Mouse (Mus musculus) spleen, adult 12 weeks (tissue): ENCODE results near the gene Upf2.
"Not testable (repeated sequence)": the region's sequence is repeated elsewhere in the genome, so short reads cannot be mapped to it uniquely, and the experiment has no call there.

Experiments
- DNase-seq: peaks from one replicate; pipeline ENCODE4 v3.0.0; 2022; ENCODE audit warnings: low spot score

Upf2 gene

GRCm38 (mm10) chr2:6071598-6072440 lies 120.5 kb downstream of the Upf2 start:
- no peak for DNase-seq

DNA sequence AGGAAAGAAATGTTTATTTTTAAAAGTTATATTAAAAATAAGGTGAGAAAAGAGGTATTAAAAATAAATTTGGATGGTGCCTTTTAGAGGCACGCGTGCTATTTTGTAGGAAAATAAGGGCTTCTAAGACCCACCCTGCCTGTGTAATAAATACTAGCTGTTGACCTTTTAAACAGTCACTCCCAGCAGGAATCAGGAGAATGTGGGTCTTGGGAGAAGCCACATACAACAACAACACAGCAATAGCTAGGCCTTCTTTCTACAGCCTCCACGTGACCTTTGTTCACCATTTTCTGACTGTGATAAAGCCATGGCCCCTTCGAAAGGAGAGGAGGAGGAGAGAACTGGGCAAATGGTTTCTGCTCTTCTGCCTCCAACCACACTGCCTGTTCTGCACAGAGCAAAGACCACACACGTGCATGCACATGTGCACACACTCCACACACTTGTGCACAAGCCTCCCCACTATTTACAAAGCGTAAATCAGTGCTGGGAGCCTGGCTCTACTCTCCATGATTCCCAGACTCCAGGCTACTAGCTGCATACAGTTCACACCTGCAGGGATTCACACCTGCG lies 121.5 kb downstream of the Upf2 start:
- no peak for DNase-seq

- DNase-seq = no peak
These were observed 123.7 kb downstream of the Upf2 start for GRCm38 (mm10) chr2:6074891-6075529.

DNA sequence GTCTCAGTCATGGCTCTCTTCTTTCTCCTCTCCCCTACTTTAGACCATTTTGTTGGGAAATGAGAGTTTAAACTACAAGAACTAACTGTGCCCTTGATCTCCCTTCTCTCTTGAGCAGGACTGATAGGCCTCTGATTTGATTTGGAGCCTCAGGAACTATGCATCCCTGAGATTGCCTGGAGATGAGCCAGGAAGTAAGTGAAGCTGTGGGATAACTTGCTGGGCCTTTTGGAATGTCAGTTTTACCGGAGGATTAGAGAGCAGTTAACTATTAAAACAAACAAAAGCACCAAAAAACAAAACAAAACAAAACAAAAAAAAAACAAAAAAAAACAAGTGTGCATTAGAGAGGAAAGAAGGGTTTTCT lies 124.2 kb downstream of the Upf2 start:
- DNase-seq = no peak

DNA sequence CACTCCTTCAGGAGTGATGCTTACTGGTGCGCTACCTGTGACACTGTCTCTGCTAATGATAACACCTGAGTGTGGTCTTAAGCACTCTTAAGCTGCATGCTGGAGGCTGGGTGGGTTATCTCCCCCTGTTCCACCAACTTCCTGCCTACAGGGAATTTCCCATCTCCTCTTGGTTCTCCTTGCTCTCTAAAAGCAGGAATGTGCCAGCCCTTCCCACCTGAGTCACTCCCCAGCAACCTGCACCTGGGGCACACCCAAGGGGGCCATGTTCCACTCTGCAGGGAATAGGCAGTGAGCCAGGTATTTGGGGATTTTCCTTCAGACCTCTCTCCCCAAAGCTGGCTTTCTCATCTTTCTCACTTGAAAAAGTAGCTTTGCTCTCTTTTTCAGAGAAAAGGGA lies 128.8 kb downstream of the Upf2 start:
- no peak for DNase-seq

GRCm38 (mm10) chr2:6081108-6081507 lies 129.8 kb downstream of the Upf2 start:
- DNase-seq = no peak

- DNase-seq = no peak
These were observed 131.3 kb downstream of the Upf2 start for GRCm38 (mm10) chr2:6082615-6083014.

DNA sequence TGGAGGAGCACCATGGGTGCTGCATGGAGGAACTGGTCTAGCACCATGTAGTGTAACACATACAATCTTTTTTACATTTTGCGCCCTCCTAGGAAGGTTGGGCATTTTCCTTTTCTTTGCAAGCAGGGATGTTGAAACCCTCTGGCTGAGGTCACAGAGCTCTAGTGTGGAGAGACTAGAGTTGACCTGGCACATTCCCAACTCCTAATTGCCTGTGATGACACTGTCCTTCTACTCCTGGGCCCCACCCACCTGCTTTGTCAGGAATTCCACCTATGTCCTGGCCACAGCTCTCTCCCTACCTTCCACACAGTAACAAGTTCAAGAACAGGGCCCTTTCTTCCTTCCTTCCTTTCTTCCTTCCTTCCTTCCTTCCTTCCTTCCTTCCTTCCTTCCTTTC lies 132.4 kb downstream of the Upf2 start:
- DNase-seq = no peak

DNA sequence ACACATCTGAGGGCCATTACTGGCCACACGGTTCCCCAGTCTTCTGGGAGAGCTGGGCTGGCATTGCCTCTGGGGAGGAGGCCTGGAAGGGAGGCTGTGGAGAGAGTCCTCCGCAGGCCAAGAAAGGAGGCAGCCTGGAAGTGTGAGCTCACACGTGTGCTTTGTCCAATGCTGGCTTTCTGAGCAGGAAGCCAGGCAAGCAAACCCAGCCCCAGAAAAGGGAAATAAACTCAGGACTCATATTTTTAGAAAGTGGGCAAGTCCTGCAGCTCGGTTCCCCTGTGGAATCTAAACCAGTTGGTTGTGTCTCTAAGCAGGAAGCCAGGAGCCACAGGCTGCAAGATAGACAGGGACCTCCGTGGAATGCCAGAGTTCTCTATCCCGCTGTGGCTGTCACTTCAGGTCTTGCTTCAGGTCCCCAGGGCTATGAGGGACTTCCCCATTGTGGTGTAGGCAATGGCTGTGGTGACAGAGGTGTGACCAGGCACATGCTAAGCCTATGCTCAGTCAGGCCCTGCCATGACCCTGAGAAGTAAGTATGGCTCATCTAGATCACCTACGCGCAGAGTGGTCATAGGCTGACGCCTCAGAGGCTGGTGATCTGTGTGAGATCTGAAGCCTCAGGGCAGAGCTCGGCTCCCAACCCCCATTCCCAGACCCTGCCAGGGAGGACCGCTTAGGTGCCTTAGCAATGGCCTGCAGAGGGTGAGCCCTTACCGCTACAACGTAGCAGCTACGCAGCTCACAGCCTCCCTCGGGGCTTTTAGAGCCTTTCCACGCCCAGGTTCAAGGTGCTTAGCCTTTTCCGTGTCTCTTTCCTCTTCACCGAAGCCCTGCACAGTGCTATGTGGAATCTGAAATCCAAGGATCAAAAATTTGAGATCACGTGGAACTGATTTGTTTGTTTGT lies 134.6 kb downstream of the Upf2 start:
- DNase-seq = peak; percentile 35

DNA sequence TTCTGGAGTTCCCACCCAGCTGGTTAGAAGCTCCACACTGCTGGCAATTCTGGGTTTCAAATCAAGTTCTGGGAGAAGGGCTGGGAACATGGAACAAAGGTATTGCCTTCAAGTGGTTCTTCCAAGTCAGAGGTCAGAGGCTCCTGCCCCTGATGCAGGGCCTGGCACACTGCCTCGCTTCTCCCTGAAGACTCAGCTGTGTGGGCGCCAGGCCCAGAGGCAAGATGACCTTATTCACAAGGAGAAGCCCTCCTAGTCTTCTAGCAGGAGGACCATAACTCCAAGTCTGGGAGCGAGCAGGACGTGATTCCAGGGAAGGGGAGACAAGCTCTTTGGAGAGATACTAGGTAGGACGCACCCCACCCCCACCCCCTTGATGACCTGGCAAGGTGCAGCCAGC lies 135.9 kb downstream of the Upf2 start:
- no peak for DNase-seq

DNA sequence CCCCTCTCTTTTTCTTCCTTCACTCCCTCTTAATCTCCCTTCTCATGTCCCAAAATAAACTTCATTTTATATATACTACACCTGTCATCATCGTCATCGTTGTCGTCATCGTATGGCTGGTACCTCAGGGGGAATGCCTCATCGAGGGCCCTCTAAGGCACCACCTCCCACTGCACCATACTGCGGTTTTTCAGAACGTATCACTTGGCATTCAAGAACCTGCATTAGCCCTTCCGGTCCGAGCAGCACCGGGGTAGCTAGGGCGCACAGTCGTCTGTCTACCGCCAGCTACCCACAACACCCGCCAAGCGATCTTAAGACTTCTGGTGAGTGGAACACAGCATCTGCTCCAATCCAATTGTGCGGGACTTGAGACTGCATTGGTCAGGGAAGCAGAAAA lies 138.7 kb downstream of the Upf2 start:
- DNase-seq = not testable (repeated sequence)

- no peak for DNase-seq
These were observed 145.9 kb downstream of the Upf2 start for GRCm38 (mm10) chr2:6097113-6097716.

DNA sequence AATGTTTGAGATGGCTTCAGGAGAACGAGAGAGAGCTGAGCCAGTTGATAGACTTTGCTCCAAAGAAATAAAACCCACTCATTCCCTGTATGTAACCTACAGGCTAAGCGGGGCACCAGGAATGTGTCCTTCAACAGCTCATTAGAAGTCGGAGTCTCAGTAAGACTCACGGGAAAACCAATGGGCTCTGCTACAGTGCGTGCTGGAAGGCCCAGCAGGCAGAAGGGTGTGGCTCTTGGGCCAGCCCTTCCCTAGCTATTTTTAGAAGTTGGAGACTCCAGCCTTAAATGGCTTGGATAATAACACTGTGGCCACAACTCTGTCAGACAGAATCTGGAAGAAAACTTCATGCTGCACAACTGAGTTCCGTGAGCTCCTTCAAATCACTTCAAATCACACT lies 147.7 kb downstream of the Upf2 start:
- no peak for DNase-seq

DNA sequence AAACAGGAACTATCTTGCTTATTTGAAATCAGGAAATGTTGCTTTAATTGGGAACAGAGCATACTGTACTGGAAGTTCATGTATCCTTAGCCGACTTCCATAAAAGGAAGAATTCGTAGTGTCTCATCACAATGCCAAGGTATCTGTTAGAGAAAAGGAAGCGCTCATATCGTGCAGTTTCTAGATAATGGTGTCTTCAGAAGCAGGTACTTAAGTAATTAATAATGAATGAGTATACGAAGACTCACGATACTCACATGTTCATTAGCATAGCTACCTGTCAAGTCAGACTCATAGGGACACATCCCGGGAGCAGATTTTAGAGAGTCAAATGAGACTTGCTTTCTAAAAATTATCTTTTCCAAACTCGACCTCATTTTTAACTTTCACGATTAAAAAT lies 148.2 kb downstream of the Upf2 start:
- DNase-seq = no peak

DNA sequence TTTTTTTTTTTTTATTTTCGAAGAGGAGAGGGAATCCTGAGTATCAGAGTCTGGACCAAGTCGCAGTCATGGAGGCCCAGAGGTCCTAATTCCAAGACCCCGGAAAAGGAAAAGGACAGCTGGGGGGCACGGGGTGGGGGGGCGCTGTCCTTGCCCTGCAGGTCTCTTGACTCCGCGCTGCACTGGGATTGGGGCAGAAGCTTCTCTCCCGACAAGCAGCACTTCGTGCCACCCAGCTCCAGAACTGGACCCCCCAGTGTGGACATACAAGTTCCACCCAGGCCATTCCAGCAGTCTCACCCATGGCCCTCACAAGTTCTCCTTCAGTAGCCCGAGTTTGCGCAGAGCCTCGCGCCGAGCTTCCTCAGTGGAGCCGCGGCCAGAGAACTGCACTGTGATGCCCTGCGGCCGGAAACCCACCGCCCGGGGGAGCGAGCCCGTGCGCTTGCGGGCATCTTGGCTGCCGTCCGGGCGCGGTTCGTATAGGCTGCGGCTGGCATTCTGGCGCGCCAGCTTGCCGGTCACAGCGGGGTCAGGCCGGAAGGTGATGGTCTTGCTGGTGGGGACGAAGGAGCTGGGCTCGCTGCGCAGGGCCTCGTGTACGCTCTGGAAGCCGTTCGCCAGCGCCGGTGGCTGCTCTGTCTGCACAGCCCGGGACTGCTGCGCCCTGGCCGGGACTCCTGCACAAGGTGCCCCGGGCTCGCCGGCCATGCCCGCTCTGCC lies 148.9 kb downstream of the Upf2 start:
- no peak for DNase-seq

GRCm38 (mm10) chr2:6100755-6101154 lies 149.5 kb downstream of the Upf2 start:
- DNase-seq = no peak

DNA sequence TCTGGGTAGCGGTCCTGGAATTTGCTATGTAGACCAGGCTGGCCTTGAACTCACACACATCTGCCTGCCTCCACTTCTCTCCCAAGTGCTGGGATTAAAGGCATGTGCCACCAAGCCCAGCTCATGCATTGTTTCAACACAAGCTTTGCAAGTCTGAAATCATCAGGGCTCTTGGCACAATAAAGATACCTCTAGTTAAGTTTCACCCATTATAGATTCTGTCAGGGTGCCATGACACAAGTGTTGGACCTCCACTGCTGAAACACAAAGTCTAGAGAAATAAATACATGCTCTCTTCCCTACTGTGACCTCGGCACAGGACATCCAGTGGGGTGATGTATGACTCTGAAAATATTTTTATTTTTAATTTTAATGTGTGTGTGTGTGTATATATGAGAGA lies 154.2 kb downstream of the Upf2 start:
- no peak for DNase-seq
